Mouse (Mus musculus): ENCODE results near the gene Notch1.

DNA sequence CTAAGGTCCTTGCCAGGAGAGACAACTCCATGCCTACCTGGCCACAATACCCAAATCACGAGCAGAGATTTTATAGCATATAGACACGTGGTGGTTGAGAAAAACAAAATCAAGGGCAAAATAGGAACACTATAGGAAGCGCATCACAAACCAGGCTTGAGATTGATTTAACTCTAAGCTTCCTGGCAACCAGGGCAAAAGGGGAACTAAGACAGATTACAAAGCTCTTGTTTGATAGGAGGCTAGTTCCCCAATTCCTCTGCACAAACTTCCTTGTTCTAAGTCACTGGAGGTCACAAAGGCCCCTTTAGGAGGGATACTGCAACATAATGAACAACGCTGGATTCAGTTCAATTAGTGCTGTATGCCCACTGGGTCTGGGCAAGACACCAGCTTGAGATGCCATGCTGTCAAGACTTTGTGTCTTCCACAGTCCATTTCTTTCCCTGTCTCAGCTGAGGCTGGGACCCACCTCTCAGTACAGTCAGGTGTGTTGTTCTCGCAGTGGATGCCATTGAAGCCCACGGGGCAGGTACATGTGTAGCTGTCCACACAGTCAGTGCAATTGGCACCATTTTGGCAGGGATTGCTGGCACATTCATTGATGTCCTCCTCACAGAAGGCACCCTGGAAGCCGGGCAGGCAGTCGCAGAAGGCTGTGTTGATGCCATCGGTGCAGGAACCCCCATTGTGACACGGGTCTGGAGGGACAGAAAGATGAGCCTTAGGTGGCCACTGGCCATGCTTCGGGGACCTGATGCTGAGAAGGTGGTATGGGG lies 44.0 kb downstream of the Notch1 start:
- no peak for TF ChIP-seq CTCF (conservative IDR thresholded peaks at IDR 0.05; ENCODE audit: insufficient read depth, insufficient read length, low read depth, low read length)
- no peak for TF ChIP-seq POLR2A (IDR thresholded peaks at IDR 0.05; ENCODE audit: low read depth, low read length)

Measured in kidney, adult 2 months (tissue).